In genomic region chr14:98169421-98170076, GRCm38 (mm10) we compare ENCODE assay signal across 9 mouse cellular contexts. TPM values are rescaled to one million over a fixed set of nuclear protein-coding genes. Genes with fewer than 3 reads are reported as not detected.
DNase-seq lines count a peak whose midpoint lies in the region; ATAC-seq lines count a peak whose summit lies in the region.
"Had no signal": no experiment of that assay in that cellular context is flagged by ENCODE, and none has a peak within 500 bp of the region (broad histone marks: within the 10 kb centered on the region; RNA-seq: fewer than 3 reads in every experiment).

Gene Dach1, minus strand, starts transcription at chr14:98169765.

- no peaks in the 10 kb centered on the region for H3K36me3 ChIP-seq in liver, embryonic 13.5 days
- H3K36me3 ChIP-seq: G1E had no signal

- no peaks in the 10 kb centered on the region for H3K9me3 ChIP-seq in liver, embryonic 13.5 days (replicated peaks)

- no peak within 1 kb of the TSS for H3K27ac ChIP-seq in liver, embryonic 13.5 days

- H3K4me3 ChIP-seq in liver, embryonic 13.5 days (replicated peaks): peak within 1 kb of the TSS; percentile 56

- H3K27me3 ChIP-seq in liver, embryonic 13.5 days: peaks cover 44% of the 10 kb centered on the region

- ATAC-seq in liver, embryonic 13.5 days (ENCODE audit: low read depth): peak; percentile 53; the same call in 1 of the 2 replicates

- H3K9ac ChIP-seq in liver, embryonic 13.5 days: 0 out of 2 replicates have a peak within 1 kb of the TSS, but pooled peaks have one; percentile 13

- H3K4me1 ChIP-seq in liver, embryonic 13.5 days (replicated peaks): peaks cover 10% of the 10 kb centered on the region; the same call in 1 of the 2 replicates

- 1% methylated on average over 32 of the region's 32 CpGs for WGBS in liver, embryonic 13.5 days (ENCODE audit: insufficient replicate concordance)

- peak; percentile 17 to 22 for DNase-seq in left cerebral cortex, adult 18-20 months (ENCODE audit: low spot score in 2 of 2)
- DNase-seq in left cerebral cortex, adult 11 months (ENCODE audit: low spot score): no peak
- DNase-seq in embryo, embryonic 11 days: peak; percentile 90
- peak; percentile 43 to 62 for DNase-seq in heart, adult 9 months (ENCODE audit: low spot score in 2 of 2)
- DNase-seq in kidney, adult 8-10 months: peak; percentile 82 to 83
- DNase-seq in liver, embryonic 13.5 days: no peak
- DNase-seq in natural killer cell, adult 2 months (ENCODE audit: low spot score in 2 of 2): peak; percentile 2 to 7
- DNase-seq in urinary bladder, adult 2 months (ENCODE audit: low spot score): peak; percentile 28

- peak within 1 kb of the TSS; percentile 71 for H3K4me2 ChIP-seq in liver, embryonic 13.5 days

RNA-seq across cellular contexts. Expression of gene Dach1, which starts in this region (rescaled TPM):
- 10 to 100 TPM in 1 of 2 experiments, 1 to 10 TPM in 1; 7.0 to 10.4 TPM for total RNA-seq in left cerebral cortex, adult 18-20 months (2021)
- 0.18 and 0.27 TPM in 2 replicates for polyA plus RNA-seq in liver, embryonic 13.5 days (2015; fragmentation: Nextera tagmentation; extraction: Ambion mirVana)
- polyA plus RNA-seq in urinary bladder, adult 2 months (2012; rRNA removed): 3.6 and 4.1 TPM in 2 replicates
- polyA plus RNA-seq: G1E had no signal

Comparison
In these comparisons a context has a peak if more than half of its experiments do, and no peak if none do; other contexts are left out.
1. DNase-seq: peak in left cerebral cortex, adult 18-20 months (2 of 2), embryo, embryonic 11 days (single experiment), heart, adult 9 months (2 of 2), kidney, adult 8-10 months (2 of 2), natural killer cell, adult 2 months (2 of 2) and urinary bladder, adult 2 months (single experiment); none in left cerebral cortex, adult 11 months (single experiment) and liver, embryonic 13.5 days (single experiment).
2. Peak in ATAC-seq, H3K4me3 ChIP-seq, H3K9ac ChIP-seq and H3K4me2 ChIP-seq in liver, embryonic 13.5 days; RNA of the gene not detected or under 1 TPM.